Mouse (Mus musculus) embryonic facial prominence, embryonic 14.5 days (tissue): ENCODE data around the gene Negr1. TPM values are rescaled to one million over a fixed set of nuclear protein-coding genes. Genes with fewer than 3 reads are reported as not detected.

Experiments
- ATAC-seq: fragments of 200-750 bp; cut with Nextera tagmentation; 2 replicates; pipeline ENCODE4 v1.8.0; 2017; ENCODE audit warnings: low read depth, moderate number of reproducible peaks, moderate TSS enrichment
- DNase-seq: peaks from one replicate; pipeline ENCODE4 v3.0.0-alpha.2; 2015; ENCODE audit warnings: low spot score
- H3K27ac ChIP-seq: fragments of 300-500 bp; sonication (generic); replicated peaks from 2 replicates; pipeline ENCODE4 v1.5.1; 2014; ENCODE audit warnings: low read depth, mild to moderate bottlenecking, low read length, moderate library complexity
- H3K27me3 ChIP-seq: fragments of 300-500 bp; sonication (generic); replicated peaks from 2 replicates; pipeline ENCODE4 v1.6.1; 2014; ENCODE audit warnings: low read length; ENCODE audit not compliant: control insufficient read depth, insufficient read depth
- H3K36me3 ChIP-seq: fragments of 300-500 bp; sonication (generic); 2 replicates; pipeline ENCODE4 v1.6.1; 2014; ENCODE audit warnings: low read length, mixed read lengths; ENCODE audit not compliant: control insufficient read depth, insufficient read depth
- H3K4me1 ChIP-seq: fragments of 300-500 bp; sonication (generic); 2 replicates; pipeline ENCODE4 v1.6.1; 2014; ENCODE audit warnings: antibody characterized with exemption, low read length; ENCODE audit not compliant: control insufficient read depth, insufficient read depth
- H3K4me2 ChIP-seq: fragments of 300-500 bp; sonication (generic); 2 replicates; pipeline ENCODE4 v1.6.1; 2014; ENCODE audit warnings: low read depth, mild to moderate bottlenecking, low read length, moderate library complexity, mixed read lengths
- H3K4me3 ChIP-seq: fragments of 300-500 bp; sonication (generic); 2 replicates; pipeline ENCODE4 v1.5.1; 2014; ENCODE audit warnings: low read depth, mild to moderate bottlenecking, low read length
- H3K9ac ChIP-seq: fragments of 300-500 bp; sonication (generic); 2 replicates; pipeline ENCODE4 v1.6.1; 2014; ENCODE audit warnings: low read depth, mild to moderate bottlenecking, low read length, moderate library complexity, mixed read lengths
- H3K9me3 ChIP-seq: fragments of 300-500 bp; sonication (generic); 2 replicates; pipeline ENCODE4 v1.6.1; 2016; ENCODE audit warnings: low read length; ENCODE audit not compliant: control insufficient read depth
- WGBS: fragments of 180-500 bp; shearing (Covaris S2); extraction: QIAGEN DNeasy Blood & Tissue Kit; methylation state at CpG from one replicate; pipeline ENCODE4 v1.1.7; 2014; 5-methylcytosine and 5-hydroxymethylcytosine counted together
- polyA plus RNA-seq: library from polyadenylated mRNA; unstranded; fragments of >200 nt; fragmentation: Nextera tagmentation; extraction: Ambion mirVana; gene quantifications from 2 replicates; pipeline ENCODE4 v1.2.1, GENCODE M21; 2014

The Negr1 gene
- polyA plus RNA-seq, 1 experiment from 2014 or later, result 7.6 TPM

- peak; percentile 9 for DNase-seq
- no peak for ATAC-seq
- Histone ChIP-seq H3K4me3 (peak overlapping the region; percentile 56), H3K4me2 (peak overlapping the region; percentile 82), H3K4me1 (peaks cover 5% of the 10 kb centered on the region; the same call in 1 of the 2 replicates), H3K27ac (no peak overlapping the region), H3K9ac (no peak overlapping the region), H3K27me3 (peaks cover 23% of the 10 kb centered on the region), H3K36me3 (no peaks in the 10 kb centered on the region), H3K9me3 (no peaks in the 10 kb centered on the region)
- 16% methylated on average over 3 of the region's 3 CpGs for WGBS
Observed at GRCm38 (mm10) chr3:156563353-156563752, 1.8 kb downstream of the Negr1 start.

GRCm38 (mm10) chr3:156573465-156573864 is 11.9 kb downstream of the Negr1 start:
- Histone ChIP-seq H3K9ac (no peak overlapping the region), H3K9me3 (0 out of 2 replicates have a peak, but pooled peaks cover 4% of the 10 kb centered on the region), H3K4me3 (no peak overlapping the region), H3K36me3 (no peaks in the 10 kb centered on the region), H3K4me2 (no peak overlapping the region), H3K27me3 (no peaks in the 10 kb centered on the region), H3K4me1 (no peaks in the 10 kb centered on the region), H3K27ac (no peak overlapping the region)
- peak; percentile 5 for DNase-seq
- ATAC-seq, result no peak
- 34% methylated on average over 2 of the region's 2 CpGs for WGBS

- 86% methylated on average over 1 of the region's 1 CpGs for WGBS
- Histone ChIP-seq H3K9ac (no peak overlapping the region), H3K4me1 (no peaks in the 10 kb centered on the region), H3K4me2 (no peak overlapping the region), H3K36me3 (no peaks in the 10 kb centered on the region), H3K27me3 (no peaks in the 10 kb centered on the region), H3K4me3 (no peak overlapping the region), H3K27ac (no peak overlapping the region), H3K9me3 (no peaks in the 10 kb centered on the region)
- no peak for ATAC-seq
- DNase-seq, result no peak
Observed at GRCm38 (mm10) chr3:156576292-156576691, 14.7 kb downstream of the Negr1 start.

- Histone ChIP-seq H3K4me2 (no peak overlapping the region), H3K27me3 (no peaks in the 10 kb centered on the region), H3K9ac (no peak overlapping the region), H3K36me3 (no peaks in the 10 kb centered on the region), H3K4me1 (no peaks in the 10 kb centered on the region), H3K27ac (no peak overlapping the region), H3K4me3 (no peak overlapping the region), H3K9me3 (no peaks in the 10 kb centered on the region)
- no peak for ATAC-seq
- 88% methylated on average over 4 of the region's 4 CpGs for WGBS
- DNase-seq, result no peak
Observed at GRCm38 (mm10) chr3:156590612-156591011, 29.0 kb downstream of the Negr1 start.

- H3K27me3 ChIP-seq, result no peaks in the 10 kb centered on the region
- no peak overlapping the region for H3K4me3 ChIP-seq
- ATAC-seq, result no peak
- H3K4me2 ChIP-seq, result no peak overlapping the region
- H3K9me3 ChIP-seq, result no peaks in the 10 kb centered on the region
- no peaks in the 10 kb centered on the region for H3K36me3 ChIP-seq
- DNase-seq, result no peak
- H3K4me1 ChIP-seq, result no peaks in the 10 kb centered on the region
- no peak overlapping the region for H3K27ac ChIP-seq
- 67% methylated on average over 2 of the region's 2 CpGs for WGBS
- H3K9ac ChIP-seq, result no peak overlapping the region
Observed at GRCm38 (mm10) chr3:156591125-156591524, 29.5 kb downstream of the Negr1 start.

GRCm38 (mm10) chr3:156606846-156607245 is 45.3 kb downstream of the Negr1 start:
- 68% methylated on average over 3 of the region's 3 CpGs for WGBS
- DNase-seq (no peak), ATAC-seq (no peak)

GRCm38 (mm10) chr3:156619921-156620320 is 58.3 kb downstream of the Negr1 start:
- no peaks in the 10 kb centered on the region for H3K4me1 ChIP-seq
- no peak overlapping the region for H3K4me3 ChIP-seq
- 81% methylated on average over 2 of the region's 2 CpGs for WGBS
- no peaks in the 10 kb centered on the region for H3K36me3 ChIP-seq
- ATAC-seq (no peak), DNase-seq (no peak)
- no peak overlapping the region for H3K4me2 ChIP-seq
- H3K27ac ChIP-seq, result no peak overlapping the region
- H3K9ac ChIP-seq, result no peak overlapping the region
- H3K27me3 ChIP-seq, result no peaks in the 10 kb centered on the region
- no peaks in the 10 kb centered on the region for H3K9me3 ChIP-seq

More at GRCm38 (mm10) chr3:156606846-156607245, 45.3 kb downstream of the Negr1 start:
- Histone ChIP-seq H3K27me3 (no peaks in the 10 kb centered on the region), H3K9me3 (no peaks in the 10 kb centered on the region), H3K27ac (no peak overlapping the region), H3K9ac (no peak overlapping the region), H3K4me2 (no peak overlapping the region), H3K36me3 (no peaks in the 10 kb centered on the region), H3K4me1 (no peaks in the 10 kb centered on the region), H3K4me3 (no peak overlapping the region)

GRCm38 (mm10) chr3:156628594-156628993 is 67.0 kb downstream of the Negr1 start:
- 44% methylated on average over 2 of the region's 2 CpGs for WGBS
- Histone ChIP-seq H3K4me1 (no peaks in the 10 kb centered on the region), H3K9me3 (no peaks in the 10 kb centered on the region), H3K4me3 (no peak overlapping the region), H3K27me3 (no peaks in the 10 kb centered on the region), H3K36me3 (no peaks in the 10 kb centered on the region), H3K9ac (no peak overlapping the region), H3K4me2 (no peak overlapping the region), H3K27ac (no peak overlapping the region)
- DNase-seq, result no peak
- ATAC-seq, result peak; percentile 57; the same call in 1 of the 2 replicates

GRCm38 (mm10) chr3:156632942-156633341 is 71.3 kb downstream of the Negr1 start:
- H3K9me3 ChIP-seq, result no peaks in the 10 kb centered on the region
- no peaks in the 10 kb centered on the region for H3K4me1 ChIP-seq
- no peak overlapping the region for H3K27ac ChIP-seq
- H3K36me3 ChIP-seq, result no peaks in the 10 kb centered on the region
- no peak for ATAC-seq
- no peak overlapping the region for H3K9ac ChIP-seq
- DNase-seq, result no peak
- WGBS, result 46% methylated on average over 3 of the region's 3 CpGs
- no peak overlapping the region for H3K4me2 ChIP-seq
- no peaks in the 10 kb centered on the region for H3K27me3 ChIP-seq
- H3K4me3 ChIP-seq, result no peak overlapping the region
